Mouse (Mus musculus) spleen, adult 2 months (tissue): ENCODE results near the gene Homer3.

Experiments
- CTCF ChIP-seq: fragments of 200-500 bp; IDR thresholded peaks from 2 replicates; pipeline ENCODE4 v1.5.1; 2011; ENCODE audit warnings: mild to moderate bottlenecking, inconsistent platforms; ENCODE audit not compliant: insufficient read depth, insufficient read length, insufficient replicate concordance; ENCODE audit errors: extremely low read depth
- POLR2A ChIP-seq: fragments of 200-500 bp; IDR thresholded peaks from 2 replicates; pipeline ENCODE4 v1.6.1; 2011; ENCODE audit warnings: low read depth, low read length, inconsistent platforms

DNA sequence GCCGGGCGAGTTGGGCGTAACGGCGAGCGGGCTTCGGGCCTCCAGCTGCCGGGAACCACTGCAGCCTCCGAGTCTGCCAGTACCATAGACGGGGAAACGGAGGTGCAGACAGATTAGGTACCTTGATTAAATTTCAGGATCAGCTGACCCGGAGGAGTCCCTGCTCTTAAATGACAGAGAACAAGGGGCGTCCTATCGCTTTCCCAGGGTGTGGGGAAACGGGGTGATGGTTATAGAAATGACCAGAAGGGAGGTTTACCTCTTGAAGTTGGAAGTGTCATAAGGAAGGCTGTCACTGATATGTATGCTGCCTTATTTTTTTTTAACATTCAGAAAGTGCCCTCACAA, 47.9 kb upstream of the Homer3 start:
- no peak for TF ChIP-seq CTCF
- TF ChIP-seq POLR2A: no peak
